Mouse (Mus musculus) splenic B cell, adult 2 months (primary cell): ENCODE data around the gene Eif2b4.
"Not testable (repeated sequence)": the region's sequence is repeated elsewhere in the genome, so short reads cannot be mapped to it uniquely, and the experiment has no call there.

Experiments
- DNase-seq: peaks from one replicate; pipeline ENCODE4 v3.0.0-alpha.2; 2011; ENCODE audit warnings: low read depth, low spot score
- H3K27me3 ChIP-seq: 2 replicates; pipeline ENCODE4 v1.6.1; 2012; ENCODE audit warnings: mild to moderate bottlenecking, low read length, moderate library complexity, mixed read lengths; ENCODE audit not compliant: control insufficient read depth, poor library complexity, insufficient read depth, severe bottlenecking
- H3K36me3 ChIP-seq: 2 replicates; pipeline ENCODE4 v1.6.1; 2012; ENCODE audit warnings: mild to moderate bottlenecking, low read length, moderate library complexity, mixed read lengths; ENCODE audit not compliant: control insufficient read depth, poor library complexity, insufficient read depth, severe bottlenecking

Eif2b4 gene

GRCm38 (mm10) chr5:31192939-31193630 is at the start of gene Eif2b4, which contains the start of gene Snx17:
TSS of gene Eif2b4 (minus strand) at chr5:31193430.
TSS of gene Snx17 (plus strand) at chr5:31193227.
- no peaks in the 10 kb centered on the region for H3K27me3 ChIP-seq
- peak; percentile 99 for DNase-seq
- H3K36me3 ChIP-seq = peaks cover 14% of the 10 kb centered on the region

- DNase-seq = no peak
- Histone ChIP-seq H3K36me3 (peaks cover 13% of the 10 kb centered on the region), H3K27me3 (no peaks in the 10 kb centered on the region)
Measured at GRCm38 (mm10) chr5:31242191-31242590, 49.0 kb upstream of the Eif2b4 start.

- Histone ChIP-seq H3K27me3 (no peaks in the 10 kb centered on the region), H3K36me3 (peaks cover 13% of the 10 kb centered on the region)
- DNase-seq = no peak
Measured at GRCm38 (mm10) chr5:31241522-31242034, 48.3 kb upstream of the Eif2b4 start.

GRCm38 (mm10) chr5:31240637-31241521 is 47.6 kb upstream of the Eif2b4 start, which contains the start of the genes Nrbp1 and Gm9970:
TSS of gene Nrbp1 (plus strand) at chr5:31240864.
TSS of gene Gm9970 (minus strand) at chr5:31241232.
- DNase-seq = peak; percentile 97
- no peaks in the 10 kb centered on the region for H3K27me3 ChIP-seq
- peaks cover 11% of the 10 kb centered on the region for H3K36me3 ChIP-seq

- no peak for DNase-seq
- no peaks in the 10 kb centered on the region for H3K27me3 ChIP-seq
- H3K36me3 ChIP-seq = no peaks in the 10 kb centered on the region
Measured at GRCm38 (mm10) chr5:31226641-31227040, 33.4 kb upstream of the Eif2b4 start.

- no peak for DNase-seq
Measured at GRCm38 (mm10) chr5:31222696-31223095, 29.5 kb upstream of the Eif2b4 start.

GRCm38 (mm10) chr5:31221304-31221945 is 28.2 kb upstream of the Eif2b4 start:
- peak; percentile 49 for DNase-seq
- Histone ChIP-seq H3K36me3 (no peaks in the 10 kb centered on the region), H3K27me3 (no peaks in the 10 kb centered on the region)

More at GRCm38 (mm10) chr5:31222696-31223095, 29.5 kb upstream of the Eif2b4 start:
- Histone ChIP-seq H3K36me3 (no peaks in the 10 kb centered on the region), H3K27me3 (no peaks in the 10 kb centered on the region)

GRCm38 (mm10) chr5:31220448-31221303 is 27.4 kb upstream of the Eif2b4 start, which contains the start of gene Ppm1g:
TSS of gene Ppm1g (minus strand) at chr5:31220687.
- peak; percentile 97 for DNase-seq
- Histone ChIP-seq H3K36me3 (no peaks in the 10 kb centered on the region), H3K27me3 (no peaks in the 10 kb centered on the region)

GRCm38 (mm10) chr5:31219911-31220447 is 26.7 kb upstream of the Eif2b4 start:
- DNase-seq = no peak
- no peaks in the 10 kb centered on the region for H3K36me3 ChIP-seq
- H3K27me3 ChIP-seq = no peaks in the 10 kb centered on the region

GRCm38 (mm10) chr5:31219474-31219873 is 26.2 kb upstream of the Eif2b4 start:
- DNase-seq = no peak
- H3K36me3 ChIP-seq = no peaks in the 10 kb centered on the region
- H3K27me3 ChIP-seq = no peaks in the 10 kb centered on the region

- DNase-seq = peak; percentile 41
- Histone ChIP-seq H3K27me3 (no peaks in the 10 kb centered on the region), H3K36me3 (no peaks in the 10 kb centered on the region)
Measured at GRCm38 (mm10) chr5:31219070-31219469, 25.8 kb upstream of the Eif2b4 start.

- Histone ChIP-seq H3K36me3 (no peaks in the 10 kb centered on the region), H3K27me3 (no peaks in the 10 kb centered on the region)
- DNase-seq = peak; percentile 62
Measured at GRCm38 (mm10) chr5:31218294-31218693, 25.1 kb upstream of the Eif2b4 start.

- H3K27me3 ChIP-seq, DNase-seq, H3K36me3 ChIP-seq: not testable (repeated sequence)
Measured at GRCm38 (mm10) chr5:31216554-31216953, 23.3 kb upstream of the Eif2b4 start.
